Mouse (Mus musculus) liver, adult 2 months (tissue): ENCODE data around the gene Adap1. TPM values are rescaled to one million over a fixed set of nuclear protein-coding genes. Genes with fewer than 3 reads are reported as not detected.

Experiments used
- DNase-seq: peaks from one replicate; pipeline ENCODE4 v3.0.0-alpha.2; 2011; ENCODE audit warnings: low read depth, low spot score; ENCODE audit errors: extremely low read depth
- H3K27ac ChIP-seq: fragments of 200-500 bp; replicated peaks from 2 replicates; pipeline ENCODE4 v1.5.1; 2012; ENCODE audit warnings: low read depth, mild to moderate bottlenecking, control low read depth, inconsistent platforms, low read length; ENCODE audit not compliant: insufficient read depth
- H3K27me3 ChIP-seq: fragments of 200-500 bp; 2 replicates; pipeline ENCODE4 v1.6.1; 2012; ENCODE audit warnings: mild to moderate bottlenecking, moderate library complexity, low read length, inconsistent platforms; ENCODE audit not compliant: control insufficient read depth, insufficient read depth
- H3K36me3 ChIP-seq: fragments of 200-500 bp; 2 replicates; pipeline ENCODE4 v1.6.1; 2012; ENCODE audit warnings: low read length, inconsistent platforms; ENCODE audit not compliant: control insufficient read depth, insufficient read depth
- H3K4me1 ChIP-seq: fragments of 200-500 bp; 2 replicates; pipeline ENCODE4 v1.6.1; 2011; ENCODE audit warnings: low read length; ENCODE audit not compliant: control insufficient read depth, insufficient read depth
- H3K4me3 ChIP-seq: fragments of 200-500 bp; 2 replicates; pipeline ENCODE4 v1.5.1; 2011; ENCODE audit warnings: low read depth, mild to moderate bottlenecking, control low read depth, low read length, moderate library complexity; ENCODE audit not compliant: insufficient read depth
- H3K79me2 ChIP-seq: fragments of 200-500 bp; 2 replicates; pipeline ENCODE4 v1.6.1; 2012; ENCODE audit warnings: inconsistent platforms, mild to moderate bottlenecking, low read length, moderate library complexity; ENCODE audit not compliant: control insufficient read depth, insufficient read depth
- H3K9ac ChIP-seq: fragments of 200-500 bp; 2 replicates; pipeline ENCODE4 v1.6.1; 2012; ENCODE audit warnings: low read depth, mild to moderate bottlenecking, control low read depth, inconsistent platforms, low read length
- CTCF ChIP-seq: fragments of 200-500 bp; IDR thresholded peaks from 2 replicates; pipeline ENCODE4 v1.5.1; 2011; ENCODE audit warnings: low read depth, low read length, control low read depth
- POLR2A ChIP-seq: fragments of 200-500 bp; IDR thresholded peaks from 2 replicates; pipeline ENCODE4 v1.6.1; 2011; ENCODE audit warnings: low read length, control low read depth; ENCODE audit not compliant: insufficient read depth; ENCODE audit errors: extremely low read depth
- WGBS: fragments of 180-500 bp; shearing (Covaris S2); methylation state at CpG from one replicate; pipeline ENCODE4 v1.1.7; 2018; 5-methylcytosine and 5-hydroxymethylcytosine counted together
- polyA plus RNA-seq: library from polyadenylated mRNA; depleted of rRNA; stranded (reverse); fragments of >200 nt; gene quantifications from 2 replicates; pipeline ENCODE4 v1.2.3, GENCODE M21; 2012
- total RNA-seq: library from RNA; depleted of rRNA; stranded (reverse); fragments of >200 nt; gene quantifications from 2 replicates; pipeline ENCODE4 v1.2.3, GENCODE M21; 2014

The Adap1 gene
- total and polyA plus RNA-seq, 2 experiments = 1.3 to 1.5 TPM

DNA sequence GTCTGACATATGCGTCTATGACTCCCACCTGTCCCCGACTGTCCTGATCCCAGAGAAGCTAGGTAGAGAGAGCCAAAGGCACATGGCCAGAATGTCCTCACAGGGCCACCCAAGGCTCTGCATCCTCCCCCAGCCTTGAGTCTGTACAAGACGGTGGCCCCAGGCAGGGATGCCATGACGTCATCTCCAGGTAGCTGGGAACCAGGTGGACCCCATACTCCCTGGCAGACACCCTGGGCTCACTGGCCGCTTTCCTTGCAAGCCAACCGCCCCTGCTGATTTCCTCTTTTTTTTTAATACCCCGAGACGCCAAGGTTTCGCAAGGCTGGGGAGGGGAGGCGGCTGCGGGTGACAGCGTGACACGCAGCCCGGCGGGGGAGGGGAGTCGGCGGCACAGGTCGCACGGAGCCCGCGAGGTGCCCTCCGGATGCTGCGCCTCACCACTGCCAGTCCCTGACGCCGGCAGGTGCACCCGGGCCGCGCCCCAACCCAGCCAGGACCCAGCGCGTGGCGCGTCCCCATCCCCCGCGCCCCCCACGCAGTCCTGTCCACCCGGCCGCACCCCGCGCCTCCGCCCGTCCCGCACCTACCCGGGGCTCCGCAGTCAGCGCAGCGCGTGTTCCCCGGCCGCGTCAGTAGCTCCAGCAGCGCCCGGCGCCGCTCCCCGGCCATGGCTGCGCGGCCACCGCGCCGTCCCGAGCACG lies 579 bp downstream of the Adap1 start:
- no peak overlapping the region for H3K27ac ChIP-seq
- WGBS = 4% methylated on average over 62 of the region's 62 CpGs
- peak overlapping the region; percentile 20 for H3K4me3 ChIP-seq
- peak overlapping the region; percentile 63 for H3K9ac ChIP-seq
- H3K27me3 ChIP-seq = peaks cover 4% of the 10 kb centered on the region; the same call in 1 of the 2 replicates
- TF ChIP-seq POLR2A (no peak), CTCF (no peak)
- no peak for DNase-seq
- no peaks in the 10 kb centered on the region for H3K4me1 ChIP-seq
- H3K36me3 ChIP-seq = no peaks in the 10 kb centered on the region
- H3K79me2 ChIP-seq = no peaks in the 10 kb centered on the region

DNA sequence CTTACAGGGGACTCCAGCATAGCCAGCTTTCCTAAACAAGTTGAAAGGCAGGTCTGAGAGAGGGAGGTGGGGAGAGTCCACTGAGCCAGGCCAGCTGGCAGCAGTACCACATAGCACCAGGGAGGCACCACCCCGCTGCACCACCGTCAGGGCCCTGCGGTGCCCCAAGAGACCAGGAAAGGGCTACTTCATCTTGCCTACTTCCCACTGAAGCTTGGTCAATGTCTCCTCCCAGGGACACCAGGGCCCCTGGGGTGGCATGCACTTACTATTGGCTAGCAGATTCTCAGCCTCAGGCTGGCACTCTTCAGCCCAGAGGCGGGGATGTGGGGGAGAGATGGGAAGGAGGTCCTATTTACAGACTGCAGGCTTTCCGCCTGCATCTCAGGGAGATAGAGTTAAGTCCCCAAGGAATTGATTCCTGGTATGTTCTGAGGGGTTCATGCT lies 1.4 kb downstream of the Adap1 start:
- no peak overlapping the region for H3K4me3 ChIP-seq
- WGBS = 92% methylated on average over 5 of the region's 5 CpGs
- TF ChIP-seq POLR2A = no peak
- TF ChIP-seq CTCF = no peak
- no peak for DNase-seq
- peaks cover 4% of the 10 kb centered on the region; the same call in 1 of the 2 replicates for H3K27me3 ChIP-seq
- H3K36me3 ChIP-seq = no peaks in the 10 kb centered on the region
- no peaks in the 10 kb centered on the region for H3K4me1 ChIP-seq
- H3K79me2 ChIP-seq = no peaks in the 10 kb centered on the region
- H3K9ac ChIP-seq = no peak overlapping the region
- no peak overlapping the region for H3K27ac ChIP-seq

DNA sequence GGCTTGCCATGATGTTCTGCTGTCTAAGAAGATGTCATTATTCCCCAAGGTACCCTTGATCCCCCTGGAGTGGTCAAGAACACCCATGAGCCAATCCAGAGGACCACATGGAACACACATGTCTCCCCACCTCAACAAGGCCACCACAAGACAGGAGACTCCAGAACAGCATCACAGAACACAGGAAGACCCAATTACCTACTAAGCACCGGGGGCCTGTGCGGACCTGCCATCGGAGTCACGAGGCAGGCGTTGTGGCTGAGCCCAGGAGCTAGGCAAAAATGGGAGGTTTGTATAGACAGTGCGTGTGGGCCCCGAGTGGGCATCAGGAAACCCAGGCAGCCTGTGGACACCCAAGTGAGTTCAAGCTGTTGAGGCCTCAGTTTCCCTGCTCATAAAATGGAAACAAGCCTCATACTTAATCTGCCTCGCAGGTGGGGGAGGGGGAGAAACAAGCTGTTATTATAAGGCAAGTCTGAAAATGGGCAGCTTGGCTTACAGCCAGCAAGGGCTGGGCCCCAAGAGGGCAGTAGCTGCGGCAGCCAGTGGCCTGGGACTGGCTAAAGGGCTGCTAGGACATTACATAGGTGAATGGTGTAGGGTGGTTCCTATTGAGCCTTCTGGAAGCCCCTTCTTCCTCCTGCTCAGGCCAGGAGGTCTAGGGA lies 2.0 kb downstream of the Adap1 start:
- no peak overlapping the region for H3K27ac ChIP-seq

DNA sequence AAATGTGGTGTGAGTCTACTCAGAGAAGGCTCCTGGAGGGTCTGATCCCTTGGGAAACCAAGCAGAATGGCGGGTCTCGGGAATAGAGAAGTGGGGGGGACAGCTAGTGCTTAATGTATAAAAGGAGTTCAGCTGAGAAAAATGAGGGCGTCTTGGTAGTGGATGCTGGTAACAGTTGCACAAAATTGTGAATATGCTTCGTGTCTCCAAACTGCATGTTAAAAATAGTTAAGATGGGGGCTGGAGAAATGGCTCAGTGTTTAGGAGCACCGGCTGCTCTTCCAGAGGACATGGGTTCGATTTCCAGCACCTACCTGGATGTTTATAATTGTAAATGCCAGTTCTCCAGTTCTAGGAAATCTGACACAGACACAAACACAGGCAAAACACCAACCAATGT lies 4.1 kb downstream of the Adap1 start:
- H3K27me3 ChIP-seq = peaks cover 4% of the 10 kb centered on the region; the same call in 1 of the 2 replicates
- H3K9ac ChIP-seq = no peak overlapping the region
- peaks cover 5% of the 10 kb centered on the region for H3K4me1 ChIP-seq
- TF ChIP-seq POLR2A (no peak), CTCF (no peak)
- no peaks in the 10 kb centered on the region for H3K36me3 ChIP-seq
- WGBS = 91% methylated on average over 6 of the region's 6 CpGs
- H3K79me2 ChIP-seq = no peaks in the 10 kb centered on the region
- DNase-seq = no peak
- no peak overlapping the region for H3K27ac ChIP-seq
- no peak overlapping the region for H3K4me3 ChIP-seq

More for the DNA sequence above, 2.0 kb downstream of the Adap1 start:
- peaks cover 4% of the 10 kb centered on the region; the same call in 1 of the 2 replicates for H3K27me3 ChIP-seq
- 89% methylated on average over 9 of the region's 9 CpGs for WGBS
- no peak overlapping the region for H3K4me3 ChIP-seq
- no peak for DNase-seq
- H3K4me1 ChIP-seq = no peaks in the 10 kb centered on the region
- TF ChIP-seq CTCF (no peak), POLR2A (no peak)
- no peaks in the 10 kb centered on the region for H3K79me2 ChIP-seq
- H3K9ac ChIP-seq = no peak overlapping the region
- H3K36me3 ChIP-seq = no peaks in the 10 kb centered on the region

DNA sequence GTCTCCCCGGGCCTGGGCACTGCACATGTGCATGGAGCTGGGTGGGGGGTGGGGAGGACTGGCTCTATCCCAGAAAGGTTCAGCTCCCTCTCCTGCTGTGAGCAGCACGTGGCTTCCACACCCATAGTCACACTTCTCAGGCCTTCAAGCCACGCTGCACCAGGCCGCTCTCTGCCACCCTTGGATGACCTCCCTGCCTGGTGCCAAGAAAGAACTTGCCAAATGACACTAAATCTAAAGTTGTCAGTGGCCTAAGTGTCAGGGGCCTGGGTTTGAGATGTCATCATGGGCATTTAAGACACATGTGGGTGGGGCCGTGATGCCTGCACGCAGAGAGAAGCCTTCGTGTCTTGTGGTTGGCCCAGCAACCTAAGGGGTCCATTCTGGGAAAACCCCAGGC lies 5.0 kb downstream of the Adap1 start:
- Histone ChIP-seq H3K27me3 (peaks cover 4% of the 10 kb centered on the region; the same call in 1 of the 2 replicates), H3K9ac (no peak overlapping the region), H3K36me3 (no peaks in the 10 kb centered on the region), H3K79me2 (no peaks in the 10 kb centered on the region), H3K27ac (no peak overlapping the region), H3K4me1 (peaks cover 5% of the 10 kb centered on the region), H3K4me3 (no peak overlapping the region)
- WGBS = 73% methylated on average over 7 of the region's 7 CpGs
- DNase-seq = peak; percentile 66
- TF ChIP-seq POLR2A (no peak), CTCF (no peak)
